Mouse (Mus musculus): ENCODE data around the gene Nmb. TPM values are rescaled to one million over a fixed set of nuclear protein-coding genes. Genes with fewer than 3 reads are reported as not detected.

Gene Nmb
- total and polyA plus RNA-seq, 3 experiments, result 4.9 to 9.8 (median 7.5) TPM

GRCm38 (mm10) chr7:80862475-80862874 lies 42.4 kb downstream of the Nmb start:
- Histone ChIP-seq H3K79me2 (replicated peaks; ENCODE audit: control insufficient read depth, insufficient read depth, low read length) (0 out of 2 replicates have a peak, but pooled peaks cover 1% of the 10 kb centered on the region), H3K4me3 (no peak overlapping the region), H3K27ac (no peak overlapping the region), H3K36me3 (ENCODE audit: control insufficient read depth, insufficient read depth, low read length) (peaks cover 2% of the 10 kb centered on the region; the same call in 1 of the 2 replicates), H3K27me3 (ENCODE audit: control insufficient read depth, insufficient read depth, low read length) (no peaks in the 10 kb centered on the region), H3K4me1 (ENCODE audit: control insufficient read depth, insufficient read depth, low read length) (peaks cover 13% of the 10 kb centered on the region), H3K9ac (ENCODE audit: low read depth, low read length) (no peak overlapping the region)
- intact Hi-C loops (cut with DNase I), result loop anchor here (5.0 kb wide), 1 partner anchor 130 kb away; the partner anchor contains the start of gene Zfp592
- WGBS, result 87% methylated on average over 2 of the region's 2 CpGs
- TF ChIP-seq POLR2A (IDR thresholded peaks at IDR 0.05; ENCODE audit: insufficient read depth, low read depth, low read length) (no peak), CTCF (IDR thresholded peaks at IDR 0.05) (no peak), EP300 (IDR thresholded peaks at IDR 0.05; ENCODE audit: insufficient read depth, low read depth, low read length) (no peak)
- DNase-seq, result no peak

- intact Hi-C loops (cut with DNase I), result loop anchor here (5.0 kb wide), 1 partner anchor 131 kb away; the partner anchor contains the start of gene Zfp592
- Histone ChIP-seq H3K4me1 (ENCODE audit: control insufficient read depth, insufficient read depth, low read length) (peaks cover 13% of the 10 kb centered on the region), H3K36me3 (ENCODE audit: control insufficient read depth, insufficient read depth, low read length) (peaks cover 2% of the 10 kb centered on the region; the same call in 1 of the 2 replicates), H3K27me3 (ENCODE audit: control insufficient read depth, insufficient read depth, low read length) (no peaks in the 10 kb centered on the region), H3K79me2 (replicated peaks; ENCODE audit: control insufficient read depth, insufficient read depth, low read length) (0 out of 2 replicates have a peak, but pooled peaks cover 1% of the 10 kb centered on the region), H3K4me3 (peak within 1 kb of the TSS; percentile 100), H3K27ac (peak within 1 kb of the TSS; percentile 91), H3K9ac (ENCODE audit: low read depth, low read length) (peak within 1 kb of the TSS; percentile 93)
- TF ChIP-seq POLR2A (IDR thresholded peaks at IDR 0.05; ENCODE audit: insufficient read depth, low read depth, low read length), result peak; percentile 70
- no peak for TF ChIP-seq CTCF (IDR thresholded peaks at IDR 0.05)
- under 1% methylated on average over 40 of the region's 40 CpGs for WGBS
- DNase-seq, result peak; percentile 90 to 94
These were observed 44.1 kb downstream of the Nmb start, which contains the start of gene Zscan2 for GRCm38 (mm10) chr7:80860729-80861274. Gene Zscan2, plus strand, starts transcription at chr7:80860920.

- 0% methylated on average over 13 of the region's 13 CpGs for WGBS
- intact Hi-C loops (cut with DNase I), result loop anchor here (5.0 kb wide), 1 partner anchor 132 kb away; the partner anchor contains the start of gene Zfp592
These were observed 44.6 kb downstream of the Nmb start for GRCm38 (mm10) chr7:80860227-80860626.

GRCm38 (mm10) chr7:80857181-80857580 lies 47.7 kb downstream of the Nmb start:
- 11% methylated on average over 6 of the region's 6 CpGs for WGBS

More at GRCm38 (mm10) chr7:80860227-80860626, 44.6 kb downstream of the Nmb start:
- no peak for TF ChIP-seq EP300 (IDR thresholded peaks at IDR 0.05; ENCODE audit: insufficient read depth, low read depth, low read length)
- TF ChIP-seq CTCF (IDR thresholded peaks at IDR 0.05), result no peak
- TF ChIP-seq POLR2A (IDR thresholded peaks at IDR 0.05; ENCODE audit: insufficient read depth, low read depth, low read length), result no peak
- Histone ChIP-seq H3K4me1 (ENCODE audit: control insufficient read depth, insufficient read depth, low read length) (peaks cover 13% of the 10 kb centered on the region), H3K27ac (peak overlapping the region; percentile 91), H3K79me2 (replicated peaks; ENCODE audit: control insufficient read depth, insufficient read depth, low read length) (0 out of 2 replicates have a peak, but pooled peaks cover 1% of the 10 kb centered on the region), H3K4me3 (peak overlapping the region; percentile 100), H3K9ac (ENCODE audit: low read depth, low read length) (no peak overlapping the region), H3K27me3 (ENCODE audit: control insufficient read depth, insufficient read depth, low read length) (no peaks in the 10 kb centered on the region), H3K36me3 (ENCODE audit: control insufficient read depth, insufficient read depth, low read length) (peaks cover 2% of the 10 kb centered on the region; the same call in 1 of the 2 replicates)
- DNase-seq, result peak; percentile 65 to 71

GRCm38 (mm10) chr7:80855316-80855715 lies 49.6 kb downstream of the Nmb start:
- no peaks in the 10 kb centered on the region for H3K79me2 ChIP-seq (replicated peaks; ENCODE audit: control insufficient read depth, insufficient read depth, low read length)
- intact Hi-C loops (cut with DNase I), result loop anchor here (5.0 kb wide), 1 partner anchor 487 kb away; no protein-coding TSS in a partner anchor
- H3K27ac ChIP-seq, result no peak overlapping the region
- DNase-seq, result no peak
- TF ChIP-seq CTCF (IDR thresholded peaks at IDR 0.05), result no peak
- no peak for TF ChIP-seq POLR2A (IDR thresholded peaks at IDR 0.05; ENCODE audit: insufficient read depth, low read depth, low read length)
- TF ChIP-seq EP300 (IDR thresholded peaks at IDR 0.05; ENCODE audit: insufficient read depth, low read depth, low read length), result no peak
- no peaks in the 10 kb centered on the region for H3K36me3 ChIP-seq (ENCODE audit: control insufficient read depth, insufficient read depth, low read length)
- peaks cover 1% of the 10 kb centered on the region; the same call in 1 of the 2 replicates for H3K4me1 ChIP-seq (ENCODE audit: control insufficient read depth, insufficient read depth, low read length)
- no peak overlapping the region for H3K4me3 ChIP-seq
- no peaks in the 10 kb centered on the region for H3K27me3 ChIP-seq (ENCODE audit: control insufficient read depth, insufficient read depth, low read length)
- H3K9ac ChIP-seq (ENCODE audit: low read depth, low read length), result no peak overlapping the region

More at GRCm38 (mm10) chr7:80857181-80857580, 47.7 kb downstream of the Nmb start:
- no peaks in the 10 kb centered on the region for H3K36me3 ChIP-seq (ENCODE audit: control insufficient read depth, insufficient read depth, low read length)
- DNase-seq, result peak; percentile 77 to 85
- TF ChIP-seq EP300 (IDR thresholded peaks at IDR 0.05; ENCODE audit: insufficient read depth, low read depth, low read length) (peak; percentile 82; the same call in 1 of the 2 replicates), POLR2A (IDR thresholded peaks at IDR 0.05; ENCODE audit: insufficient read depth, low read depth, low read length) (no peak), CTCF (IDR thresholded peaks at IDR 0.05) (peak; percentile 96)
- no peaks in the 10 kb centered on the region for H3K27me3 ChIP-seq (ENCODE audit: control insufficient read depth, insufficient read depth, low read length)
- 0 out of 2 replicates have a peak, but pooled peaks cover 1% of the 10 kb centered on the region for H3K79me2 ChIP-seq (replicated peaks; ENCODE audit: control insufficient read depth, insufficient read depth, low read length)
- no peak overlapping the region for H3K27ac ChIP-seq
- no peak overlapping the region for H3K9ac ChIP-seq (ENCODE audit: low read depth, low read length)
- no peak overlapping the region for H3K4me3 ChIP-seq
- intact Hi-C loops (cut with DNase I), result loop anchor here (1.0 to 5.0 kb wide), 2 partner anchors 298 to 485 kb away; no protein-coding TSS in a partner anchor
- peaks cover 2% of the 10 kb centered on the region for H3K4me1 ChIP-seq (ENCODE audit: control insufficient read depth, insufficient read depth, low read length)

GRCm38 (mm10) chr7:80853218-80853617 lies 51.7 kb downstream of the Nmb start:
- intact Hi-C loops (cut with DNase I), result no loop called here
- no peak for DNase-seq
- no peaks in the 10 kb centered on the region for H3K27me3 ChIP-seq (ENCODE audit: control insufficient read depth, insufficient read depth, low read length)
- TF ChIP-seq CTCF (IDR thresholded peaks at IDR 0.05) (peak; percentile 56), EP300 (IDR thresholded peaks at IDR 0.05; ENCODE audit: insufficient read depth, low read depth, low read length) (no peak), POLR2A (IDR thresholded peaks at IDR 0.05; ENCODE audit: insufficient read depth, low read depth, low read length) (no peak)
- H3K9ac ChIP-seq (ENCODE audit: low read depth, low read length), result no peak overlapping the region
- no peaks in the 10 kb centered on the region for H3K36me3 ChIP-seq (ENCODE audit: control insufficient read depth, insufficient read depth, low read length)
- 98% methylated on average over 3 of the region's 3 CpGs for WGBS
- no peaks in the 10 kb centered on the region for H3K79me2 ChIP-seq (replicated peaks; ENCODE audit: control insufficient read depth, insufficient read depth, low read length)
- H3K4me3 ChIP-seq, result no peak overlapping the region
- H3K4me1 ChIP-seq (ENCODE audit: control insufficient read depth, insufficient read depth, low read length), result peaks cover 3% of the 10 kb centered on the region
- no peak overlapping the region for H3K27ac ChIP-seq

Other genes with a start within 250 kb of the Nmb start
- gene Crtc3, start 216.2 kb downstream of the Nmb start, total RNA-seq (2021), result 10 to 100 TPM; 11.0 to 12.9 TPM
- gene Crtc3, start 216.2 kb downstream of the Nmb start, polyA plus RNA-seq (2012; rRNA removed), result 11.6 and 14.3 TPM in 2 replicates
- 10 to 100 TPM; 33.5 to 35.8 TPM for gene Iqgap1, start 79.1 kb downstream of the Nmb start, total RNA-seq (2021)
- 34.8 and 47.5 TPM in 2 replicates for gene Iqgap1, start 79.1 kb downstream of the Nmb start, polyA plus RNA-seq (2012; rRNA removed)
- gene Zscan2, start 44.2 kb downstream of the Nmb start, total RNA-seq (2021), result 1 to 10 TPM; 5.7 to 6.3 TPM
- gene Zscan2, start 44.2 kb downstream of the Nmb start, polyA plus RNA-seq (2012; rRNA removed), result 3.0 and 4.0 TPM in 2 replicates
- gene Wdr73, start 3.8 kb downstream of the Nmb start, total RNA-seq (2021), result 1 to 10 TPM; 4.3 to 7.2 TPM
- 7.7 and 10.7 TPM in 2 replicates for gene Wdr73, start 3.8 kb downstream of the Nmb start, polyA plus RNA-seq (2012; rRNA removed)
- gene Sec11a, start 42.7 kb upstream of the Nmb start, total RNA-seq (2021), result 10 to 100 TPM; 41.6 to 43.4 TPM
- 37.3 and 64.8 TPM in 2 replicates for gene Sec11a, start 42.7 kb upstream of the Nmb start, polyA plus RNA-seq (2012; rRNA removed)
- 10 to 100 TPM; 16.1 to 17.1 TPM for gene Zfp592, start 88.6 kb upstream of the Nmb start, total RNA-seq (2021)
- gene Zfp592, start 88.6 kb upstream of the Nmb start, polyA plus RNA-seq (2012; rRNA removed), result 10.6 and 11.0 TPM in 2 replicates
- 100 to 1,000 TPM; 117 to 137 TPM for gene Alpk3, start 152.5 kb upstream of the Nmb start, total RNA-seq (2021)
- gene Alpk3, start 152.5 kb upstream of the Nmb start, polyA plus RNA-seq (2012; rRNA removed), result 32.3 and 32.4 TPM in 2 replicates
- under 1 TPM; 0.18 to 0.20 TPM for gene Slc28a1, start 209.7 kb upstream of the Nmb start, total RNA-seq (2021)
- gene Slc28a1, start 209.7 kb upstream of the Nmb start, polyA plus RNA-seq (2012; rRNA removed), result 0.08 and 0.20 TPM in 2 replicates

All from heart, adult 2 months (tissue).